Mouse (Mus musculus) kidney, postnatal 10 days (tissue): Measurements from ENCODE around the gene Slc52a3.

Experiments
- DNase-seq: peaks from one replicate; pipeline ENCODE4 v3.0.0; 2021; ENCODE audit warnings: mixed read lengths

Gene Slc52a3

DNA sequence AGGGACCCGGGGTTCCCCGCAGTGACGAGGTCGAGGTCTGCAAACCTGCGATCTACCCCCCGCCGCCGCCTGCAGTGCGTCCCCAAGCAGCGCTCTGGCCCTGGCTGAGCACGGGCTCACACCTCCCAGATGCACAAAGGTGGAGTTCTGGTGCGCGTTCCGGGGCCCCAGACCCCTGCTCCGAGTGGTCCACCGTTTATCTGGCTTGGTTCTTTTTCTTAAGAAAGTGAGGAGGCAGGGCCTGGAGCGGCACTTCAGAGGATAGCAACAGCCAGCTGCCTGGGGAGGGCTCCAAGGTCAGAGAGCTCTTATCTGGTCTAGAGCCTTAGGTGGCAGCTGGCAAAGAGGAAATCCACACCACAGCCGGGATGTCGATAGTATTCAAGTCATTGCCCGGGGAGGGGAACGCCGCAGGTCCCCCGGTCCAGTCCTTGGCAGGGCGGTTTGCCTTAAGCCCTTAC, 52.7 kb downstream of the Slc52a3 start:
- DNase-seq = peak; percentile 13

DNA sequence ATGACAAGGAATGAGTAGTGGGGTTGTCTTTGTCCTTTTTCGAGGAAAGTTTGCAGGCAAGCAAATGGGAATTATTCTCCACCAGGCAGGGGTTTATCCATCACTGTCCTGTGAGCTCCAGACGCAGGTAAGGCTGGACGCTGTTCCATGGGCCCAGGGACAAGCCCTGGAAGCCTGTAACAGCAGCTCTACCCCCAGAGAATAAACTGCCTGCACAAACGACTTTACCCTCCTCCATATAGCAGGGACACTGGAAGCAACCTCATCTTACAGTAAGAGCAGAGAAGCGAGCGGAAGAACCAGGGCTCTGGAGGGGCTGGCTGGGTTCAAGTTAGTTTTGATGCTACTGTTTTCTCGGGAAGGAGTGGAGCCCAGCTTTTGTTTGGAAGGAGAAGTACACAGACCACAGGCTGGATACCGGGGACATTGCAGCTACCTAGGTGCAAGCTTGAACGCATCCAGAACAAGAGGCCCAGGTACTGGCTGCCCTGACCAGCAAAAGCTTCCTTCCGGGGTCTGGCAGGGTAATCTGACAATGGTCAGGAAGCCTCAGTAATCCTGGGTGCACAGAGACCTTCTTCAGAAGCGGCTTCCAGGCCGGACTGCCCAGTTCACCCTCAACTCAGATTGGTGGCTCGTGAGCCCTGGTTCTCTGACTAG, 53.4 kb downstream of the Slc52a3 start:
- DNase-seq = no peak

DNA sequence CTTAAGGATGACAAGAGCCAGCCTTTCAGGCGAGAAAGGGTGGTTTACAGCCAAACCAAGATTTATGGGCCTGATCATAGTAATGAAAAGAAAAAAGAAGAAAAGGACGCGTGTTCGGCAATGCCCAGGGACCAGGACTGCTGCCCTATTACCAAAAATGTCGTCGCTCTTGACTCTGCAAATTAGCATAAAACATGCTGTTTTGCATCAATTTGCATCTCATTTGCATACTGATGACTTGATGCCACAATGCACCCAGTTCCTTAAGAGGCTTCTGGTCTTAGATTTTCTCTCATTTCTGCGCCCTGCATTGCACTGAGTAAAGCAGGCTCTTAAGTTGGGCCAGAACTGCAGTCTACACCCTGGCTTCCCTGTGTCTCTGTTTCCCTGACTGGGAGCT, 54.0 kb downstream of the Slc52a3 start:
- DNase-seq = no peak

DNA sequence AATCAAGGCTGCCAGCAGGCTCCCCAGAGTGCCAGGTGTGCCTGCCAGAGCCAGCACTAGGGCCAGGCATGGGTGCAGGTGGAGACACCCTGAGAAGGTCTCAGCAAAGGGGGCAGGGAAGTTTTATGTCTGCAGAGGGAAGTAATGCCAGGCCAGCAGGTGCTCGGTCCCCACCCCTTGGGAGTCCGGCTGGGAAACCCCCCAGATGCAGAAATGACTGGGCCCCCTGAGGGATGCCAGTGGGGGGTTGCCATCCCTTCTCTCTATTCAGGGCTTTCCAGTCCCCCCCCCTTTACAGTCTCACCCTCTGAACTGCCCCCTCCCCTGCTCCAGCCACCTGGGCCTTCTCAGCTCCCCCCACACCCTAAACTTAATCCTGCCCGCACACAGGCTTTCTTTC, 55.7 kb downstream of the Slc52a3 start:
- DNase-seq = no peak

DNA sequence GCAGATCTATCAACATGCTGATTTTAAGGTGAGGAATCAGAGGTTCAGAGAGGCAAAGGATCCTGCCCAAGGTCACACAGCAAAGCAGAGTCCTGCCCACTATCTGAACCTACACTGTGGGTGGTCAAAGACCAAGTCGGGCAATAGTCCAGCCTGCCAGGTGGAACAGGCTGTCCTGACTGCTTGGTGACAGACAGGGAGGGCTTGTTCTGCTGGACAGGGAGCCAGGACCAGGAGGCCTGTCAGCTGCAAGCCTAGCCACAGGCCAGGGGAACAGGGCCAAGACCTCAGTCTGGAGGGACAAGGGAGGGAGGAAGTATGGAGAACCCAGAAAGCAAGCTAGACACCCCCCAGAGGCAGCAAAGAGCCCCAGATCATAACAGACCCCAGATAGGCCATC, 59.1 kb downstream of the Slc52a3 start:
- no peak for DNase-seq

- no peak for DNase-seq
Measured at GRCm38 (mm10) chr2:152056368-152057251, 60.3 kb downstream of the Slc52a3 start.

- no peak for DNase-seq
Measured at GRCm38 (mm10) chr2:152057252-152057563, 60.9 kb downstream of the Slc52a3 start.
